Mouse (Mus musculus): ENCODE measurements around the gene Mef2d.

- TF ChIP-seq CTCF (IDR thresholded peaks at IDR 0.05; ENCODE audit: borderline replicate concordance, insufficient read depth, low read length): no peak
- no peak for TF ChIP-seq POLR2A (IDR thresholded peaks at IDR 0.05; ENCODE audit: low read depth, low read length)
These were observed 6.2 kb downstream of the Mef2d start for GRCm38 (mm10) chr3:88148354-88148753.
